Mouse (Mus musculus) cortical plate, adult 2 months (tissue): ENCODE measurements at regions not wholly inside any gene's neighbourhood (a gene's known extent, or its start where the extent isn't known, plus 50 kb on each side); places are given as distances from the start of the nearest gene placed in this dataset.

ENCODE experiments used
- CTCF ChIP-seq: fragments of 200-500 bp; IDR thresholded peaks from 2 replicates; pipeline ENCODE4 v1.5.1; 2011; ENCODE audit warnings: mild to moderate bottlenecking, control low read depth, low read length; ENCODE audit not compliant: insufficient read depth; ENCODE audit errors: extremely low read depth
- POLR2A ChIP-seq: fragments of 200-500 bp; IDR thresholded peaks from 2 replicates; pipeline ENCODE4 v1.6.1; 2011; ENCODE audit warnings: mild to moderate bottlenecking, low read length, control low read depth; ENCODE audit not compliant: insufficient read depth; ENCODE audit errors: extremely low read depth

DNA sequence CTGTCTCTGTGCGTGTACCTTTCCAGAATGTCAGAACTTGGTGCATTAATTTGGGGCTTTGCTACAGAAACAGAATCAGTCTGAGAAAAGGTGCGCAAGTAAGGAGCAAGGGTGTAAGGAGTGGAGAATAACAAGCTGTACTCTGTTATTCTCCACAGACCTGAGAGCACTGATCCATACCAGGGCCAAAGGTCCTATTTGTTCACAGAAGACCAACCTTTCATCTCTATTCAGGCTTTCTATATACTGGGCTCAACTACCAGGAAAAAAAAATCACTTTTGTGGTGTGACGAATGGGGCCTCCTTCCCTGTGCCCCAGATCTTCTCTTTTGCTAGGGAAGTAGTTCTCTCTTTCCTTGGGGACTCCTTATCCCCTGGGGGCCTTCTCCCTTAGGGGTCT is 210.8 kb upstream of the Irx2 start:
- TF ChIP-seq POLR2A (no peak), CTCF (no peak)
